Mouse (Mus musculus): ENCODE measurements around the gene Tsen34. TPM values are rescaled to one million over a fixed set of nuclear protein-coding genes. Genes with fewer than 3 reads are reported as not detected.
"Not testable (repeated sequence)": the region's sequence is repeated elsewhere in the genome, so short reads cannot be mapped to it uniquely, and the experiment has no call there.

The Tsen34 gene
- total and polyA plus RNA-seq, 2 experiments from 2014 or later, result 170 to 303 TPM

- H3K4me1 ChIP-seq (ENCODE audit: control insufficient read depth, insufficient read depth), result peaks cover 16% of the 10 kb centered on the region
- 34% methylated on average over 6 of the region's 6 CpGs for WGBS
- no peaks in the 10 kb centered on the region for H3K9me3 ChIP-seq (replicated peaks; ENCODE audit: control insufficient read depth, low read length)
- no peak for ATAC-seq (ENCODE audit: insufficient read depth, low read depth)
- H3K4me3 ChIP-seq (ENCODE audit: low read depth, low read length), result peak overlapping the region; percentile 66
- 0 out of 2 replicates have a peak overlapping the region, but pooled peaks have one; percentile 25 for H3K27ac ChIP-seq (ENCODE audit: low read depth)
- peak overlapping the region; percentile 71 for H3K9ac ChIP-seq (replicated peaks; ENCODE audit: low read depth, low read length)
- peaks cover 29% of the 10 kb centered on the region for H3K36me3 ChIP-seq (replicated peaks; ENCODE audit: control insufficient read depth, insufficient read depth, low read length)
- DNase-seq (ENCODE audit: low spot score), result no peak
- peak overlapping the region; percentile 89 for H3K4me2 ChIP-seq (ENCODE audit: low read depth, low read length)
- TF ChIP-seq CTCF (IDR thresholded peaks at IDR 0.05; ENCODE audit: low read depth) (no peak), EP300 (IDR thresholded peaks at IDR 0.05; ENCODE audit: low read depth) (no peak)
- no peaks in the 10 kb centered on the region for H3K27me3 ChIP-seq (ENCODE audit: control insufficient read depth, insufficient read depth, low read length)
Measured at GRCm38 (mm10) chr7:3705911-3706310, 13.2 kb downstream of the Tsen34 start.

- DNase-seq (ENCODE audit: low spot score) (no peak), ATAC-seq (ENCODE audit: insufficient read depth, low read depth) (no peak)
- Histone ChIP-seq H3K9me3 (replicated peaks; ENCODE audit: control insufficient read depth, low read length) (no peaks in the 10 kb centered on the region), H3K4me1 (ENCODE audit: control insufficient read depth, insufficient read depth) (peaks cover 16% of the 10 kb centered on the region), H3K9ac (replicated peaks; ENCODE audit: low read depth, low read length) (no peak overlapping the region), H3K27me3 (ENCODE audit: control insufficient read depth, insufficient read depth, low read length) (no peaks in the 10 kb centered on the region), H3K4me2 (ENCODE audit: low read depth, low read length) (peak overlapping the region; percentile 89), H3K27ac (ENCODE audit: low read depth) (0 out of 2 replicates have a peak overlapping the region, but pooled peaks have one; percentile 25), H3K36me3 (replicated peaks; ENCODE audit: control insufficient read depth, insufficient read depth, low read length) (peaks cover 24% of the 10 kb centered on the region), H3K4me3 (ENCODE audit: low read depth, low read length) (no peak overlapping the region; the same call in 1 of the 2 replicates)
- WGBS, result 45% methylated on average over 11 of the region's 11 CpGs
- TF ChIP-seq CTCF (IDR thresholded peaks at IDR 0.05; ENCODE audit: low read depth), result no peak
- TF ChIP-seq EP300 (IDR thresholded peaks at IDR 0.05; ENCODE audit: low read depth), result no peak
Measured at GRCm38 (mm10) chr7:3706343-3706934, 13.8 kb downstream of the Tsen34 start.

GRCm38 (mm10) chr7:3707027-3707426, 14.4 kb downstream of the Tsen34 start:
- H3K4me3 ChIP-seq (ENCODE audit: low read depth, low read length), result no peak overlapping the region
- H3K27ac ChIP-seq (ENCODE audit: low read depth), result no peak overlapping the region
- H3K9ac ChIP-seq (replicated peaks; ENCODE audit: low read depth, low read length), result no peak overlapping the region
- H3K9me3 ChIP-seq (replicated peaks; ENCODE audit: control insufficient read depth, low read length), result no peaks in the 10 kb centered on the region
- 50% methylated on average over 4 of the region's 4 CpGs for WGBS
- no peaks in the 10 kb centered on the region for H3K27me3 ChIP-seq (ENCODE audit: control insufficient read depth, insufficient read depth, low read length)
- peaks cover 23% of the 10 kb centered on the region for H3K36me3 ChIP-seq (replicated peaks; ENCODE audit: control insufficient read depth, insufficient read depth, low read length)
- H3K4me2 ChIP-seq (ENCODE audit: low read depth, low read length), result no peak overlapping the region
- TF ChIP-seq EP300 (IDR thresholded peaks at IDR 0.05; ENCODE audit: low read depth), result no peak
- TF ChIP-seq CTCF (IDR thresholded peaks at IDR 0.05; ENCODE audit: low read depth), result no peak
- ATAC-seq (ENCODE audit: insufficient read depth, low read depth) (no peak), DNase-seq (ENCODE audit: low spot score) (no peak)
- peaks cover 16% of the 10 kb centered on the region for H3K4me1 ChIP-seq (ENCODE audit: control insufficient read depth, insufficient read depth)

- Histone ChIP-seq H3K4me2 (ENCODE audit: low read depth, low read length) (no peak overlapping the region), H3K9me3 (replicated peaks; ENCODE audit: control insufficient read depth, low read length) (no peaks in the 10 kb centered on the region), H3K27me3 (ENCODE audit: control insufficient read depth, insufficient read depth, low read length) (no peaks in the 10 kb centered on the region), H3K27ac (ENCODE audit: low read depth) (peak overlapping the region; percentile 7; the same call in 1 of the 2 replicates), H3K4me1 (ENCODE audit: control insufficient read depth, insufficient read depth) (peaks cover 16% of the 10 kb centered on the region), H3K9ac (replicated peaks; ENCODE audit: low read depth, low read length) (no peak overlapping the region), H3K36me3 (replicated peaks; ENCODE audit: control insufficient read depth, insufficient read depth, low read length) (peaks cover 23% of the 10 kb centered on the region), H3K4me3 (ENCODE audit: low read depth, low read length) (no peak overlapping the region)
- no peak for ATAC-seq (ENCODE audit: insufficient read depth, low read depth)
- no peak for TF ChIP-seq CTCF (IDR thresholded peaks at IDR 0.05; ENCODE audit: low read depth)
- no peak for TF ChIP-seq EP300 (IDR thresholded peaks at IDR 0.05; ENCODE audit: low read depth)
- DNase-seq (ENCODE audit: low spot score), result no peak
- WGBS, result 51% methylated on average over 7 of the region's 7 CpGs
Measured at GRCm38 (mm10) chr7:3707568-3708413, 15.1 kb downstream of the Tsen34 start.

GRCm38 (mm10) chr7:3708447-3708980, 15.9 kb downstream of the Tsen34 start:
- peaks cover 16% of the 10 kb centered on the region for H3K4me1 ChIP-seq (ENCODE audit: control insufficient read depth, insufficient read depth)
- peaks cover 23% of the 10 kb centered on the region for H3K36me3 ChIP-seq (replicated peaks; ENCODE audit: control insufficient read depth, insufficient read depth, low read length)
- 42% methylated on average over 5 of the region's 5 CpGs for WGBS
- DNase-seq (ENCODE audit: low spot score); H3K4me3 ChIP-seq (ENCODE audit: low read depth, low read length); H3K4me2 ChIP-seq (ENCODE audit: low read depth, low read length); H3K9me3 ChIP-seq (replicated peaks; ENCODE audit: control insufficient read depth, low read length); H3K9ac ChIP-seq (replicated peaks; ENCODE audit: low read depth, low read length); ATAC-seq (ENCODE audit: insufficient read depth, low read depth); H3K27me3 ChIP-seq (ENCODE audit: control insufficient read depth, insufficient read depth, low read length); H3K27ac ChIP-seq (ENCODE audit: low read depth): not testable (repeated sequence)
